Mouse (Mus musculus) embryonic facial prominence, embryonic 13.5 days (tissue): ENCODE results near the gene Ensa. TPM values are rescaled to one million over a fixed set of nuclear protein-coding genes. Genes with fewer than 3 reads are reported as not detected.
"Not testable (repeated sequence)": the region's sequence is repeated elsewhere in the genome, so short reads cannot be mapped to it uniquely, and the experiment has no call there.

Source experiments
- ATAC-seq: fragments of 200-750 bp; cut with Nextera tagmentation; 2 replicates; pipeline ENCODE4 v1.8.0; 2017; ENCODE audit warnings: low read depth; ENCODE audit not compliant: insufficient number of reproducible peaks, insufficient read depth, low FRiP score, low TSS enrichment
- H3K27ac ChIP-seq: fragments of 300-500 bp; sonication (generic); 2 replicates; pipeline ENCODE4 v1.5.1; 2015; ENCODE audit warnings: moderate library complexity, mild to moderate bottlenecking, inconsistent platforms
- H3K27me3 ChIP-seq: fragments of 300-500 bp; sonication (generic); 2 replicates; pipeline ENCODE4 v1.6.1; 2015; ENCODE audit warnings: mild to moderate bottlenecking, inconsistent platforms
- H3K36me3 ChIP-seq: fragments of 300-500 bp; sonication (generic); 2 replicates; pipeline ENCODE4 v1.6.1; 2015; ENCODE audit warnings: mild to moderate bottlenecking, inconsistent platforms
- H3K4me1 ChIP-seq: fragments of 300-500 bp; sonication (generic); 2 replicates; pipeline ENCODE4 v1.6.1; 2015; ENCODE audit warnings: inconsistent platforms
- H3K4me2 ChIP-seq: fragments of 300-500 bp; sonication (generic); 2 replicates; pipeline ENCODE4 v1.6.1; 2015; ENCODE audit warnings: moderate library complexity, mild to moderate bottlenecking, inconsistent platforms
- H3K4me3 ChIP-seq: fragments of 300-500 bp; sonication (generic); 2 replicates; pipeline ENCODE4 v1.5.1; 2015; ENCODE audit warnings: mild to moderate bottlenecking, inconsistent platforms
- H3K9ac ChIP-seq: fragments of 300-500 bp; sonication (generic); 2 replicates; pipeline ENCODE4 v1.6.1; 2015; ENCODE audit warnings: mild to moderate bottlenecking, inconsistent platforms
- H3K9me3 ChIP-seq: fragments of 300-500 bp; sonication (generic); 2 replicates; pipeline ENCODE4 v1.6.1; 2016; ENCODE audit warnings: inconsistent platforms
- WGBS: fragments of 180-500 bp; shearing (Covaris S2); methylation state at CpG from one replicate; pipeline ENCODE4 v1.1.7; 2015; ENCODE audit warnings: mixed read lengths; 5-methylcytosine and 5-hydroxymethylcytosine counted together
- polyA plus RNA-seq: library from polyadenylated mRNA; unstranded; fragments of >200 nt; fragmentation: Nextera tagmentation; extraction: Ambion mirVana; gene quantifications from 2 replicates; pipeline ENCODE4 v1.2.1, GENCODE M21; 2015

Gene Ensa
- polyA plus RNA-seq, 1 experiment from 2014 or later, result 88.5 TPM

GRCm38 (mm10) chr3:95666124-95666844, 41.5 kb downstream of the Ensa start:
- no peaks in the 10 kb centered on the region for H3K9me3 ChIP-seq
- WGBS, result 34% methylated on average over 6 of the region's 6 CpGs
- ATAC-seq, result no peak
- H3K4me2 ChIP-seq, result no peak overlapping the region
- peak overlapping the region; percentile 23; the same call in 1 of the 2 replicates for H3K27ac ChIP-seq
- peaks cover 56% of the 10 kb centered on the region for H3K36me3 ChIP-seq
- no peaks in the 10 kb centered on the region for H3K27me3 ChIP-seq
- H3K4me3 ChIP-seq, result no peak overlapping the region
- peaks cover 51% of the 10 kb centered on the region for H3K4me1 ChIP-seq
- no peak overlapping the region for H3K9ac ChIP-seq

GRCm38 (mm10) chr3:95667521-95667920, 42.7 kb downstream of the Ensa start:
- no peaks in the 10 kb centered on the region for H3K27me3 ChIP-seq
- peak overlapping the region; percentile 82 for H3K27ac ChIP-seq
- peaks cover 55% of the 10 kb centered on the region for H3K4me1 ChIP-seq
- ATAC-seq, result no peak
- peaks cover 47% of the 10 kb centered on the region for H3K36me3 ChIP-seq
- H3K4me2 ChIP-seq, result peak overlapping the region; percentile 3; the same call in 1 of the 2 replicates
- no peak overlapping the region for H3K4me3 ChIP-seq
- H3K9ac ChIP-seq, result peak overlapping the region; percentile 51
- WGBS, result 52% methylated on average over 4 of the region's 4 CpGs
- no peaks in the 10 kb centered on the region for H3K9me3 ChIP-seq

- 24% methylated on average over 7 of the region's 7 CpGs for WGBS
- H3K4me3 ChIP-seq, result no peak overlapping the region
- H3K4me1 ChIP-seq, result peaks cover 56% of the 10 kb centered on the region
- no peak; the same call in 1 of the 2 replicates for ATAC-seq
- no peaks in the 10 kb centered on the region for H3K9me3 ChIP-seq
- peak overlapping the region; percentile 51; the same call in 1 of the 2 replicates for H3K9ac ChIP-seq
- no peaks in the 10 kb centered on the region for H3K27me3 ChIP-seq
- H3K4me2 ChIP-seq, result peak overlapping the region; percentile 3; the same call in 1 of the 2 replicates
- peaks cover 42% of the 10 kb centered on the region for H3K36me3 ChIP-seq
- H3K27ac ChIP-seq, result peak overlapping the region; percentile 82
Observed at GRCm38 (mm10) chr3:95668026-95668425, 43.2 kb downstream of the Ensa start.

- peaks cover 35% of the 10 kb centered on the region for H3K36me3 ChIP-seq
- WGBS, result 69% methylated on average over 7 of the region's 7 CpGs
- H3K9me3 ChIP-seq, result no peaks in the 10 kb centered on the region
- no peak for ATAC-seq
- no peaks in the 10 kb centered on the region for H3K27me3 ChIP-seq
- H3K27ac ChIP-seq, result peak overlapping the region; percentile 82
- H3K4me3 ChIP-seq, result no peak overlapping the region
- H3K4me1 ChIP-seq, result peaks cover 58% of the 10 kb centered on the region
- no peak overlapping the region for H3K4me2 ChIP-seq
- H3K9ac ChIP-seq, result no peak overlapping the region
Observed at GRCm38 (mm10) chr3:95668589-95669308, 44.0 kb downstream of the Ensa start.

GRCm38 (mm10) chr3:95669309-95669665, 44.5 kb downstream of the Ensa start:
- H3K27ac ChIP-seq, result no peak overlapping the region
- H3K4me3 ChIP-seq, result no peak overlapping the region
- ATAC-seq, result no peak

GRCm38 (mm10) chr3:95670419-95670818, 45.6 kb downstream of the Ensa start:
- not testable (repeated sequence) for H3K27ac ChIP-seq, H3K9ac ChIP-seq, H3K4me3 ChIP-seq, H3K4me2 ChIP-seq, ATAC-seq, H3K27me3 ChIP-seq, H3K9me3 ChIP-seq
- peaks cover 20% of the 10 kb centered on the region for H3K36me3 ChIP-seq
- 96% methylated on average over 3 of the region's 3 CpGs for WGBS
- peaks cover 70% of the 10 kb centered on the region for H3K4me1 ChIP-seq

More at GRCm38 (mm10) chr3:95669309-95669665, 44.5 kb downstream of the Ensa start:
- WGBS, result 84% methylated on average over 3 of the region's 3 CpGs
- Histone ChIP-seq H3K9me3 (no peaks in the 10 kb centered on the region), H3K4me2 (no peak overlapping the region), H3K27me3 (no peaks in the 10 kb centered on the region), H3K4me1 (peaks cover 62% of the 10 kb centered on the region), H3K9ac (no peak overlapping the region), H3K36me3 (peaks cover 31% of the 10 kb centered on the region)

GRCm38 (mm10) chr3:95671201-95671600, 46.4 kb downstream of the Ensa start:
- Histone ChIP-seq H3K27me3 (no peaks in the 10 kb centered on the region), H3K36me3 (peaks cover 19% of the 10 kb centered on the region), H3K4me1 (peaks cover 73% of the 10 kb centered on the region), H3K9me3 (no peaks in the 10 kb centered on the region), H3K4me3 (no peak overlapping the region), H3K9ac (no peak overlapping the region), H3K27ac (no peak overlapping the region), H3K4me2 (no peak overlapping the region)
- WGBS, result 89% methylated on average over 5 of the region's 5 CpGs
- no peak for ATAC-seq

GRCm38 (mm10) chr3:95672461-95672860, 47.7 kb downstream of the Ensa start:
- H3K9ac ChIP-seq, result peak overlapping the region; percentile 58; the same call in 1 of the 2 replicates

GRCm38 (mm10) chr3:95672861-95673706, 48.3 kb downstream of the Ensa start:
- Histone ChIP-seq H3K4me1 (peaks cover 66% of the 10 kb centered on the region), H3K4me3 (peak overlapping the region; percentile 11; the same call in 1 of the 2 replicates)
- 36% methylated on average over 10 of the region's 10 CpGs for WGBS

More at GRCm38 (mm10) chr3:95672461-95672860, 47.7 kb downstream of the Ensa start:
- no peaks in the 10 kb centered on the region for H3K9me3 ChIP-seq
- WGBS, result 45% methylated on average over 3 of the region's 3 CpGs
- peaks cover 31% of the 10 kb centered on the region for H3K36me3 ChIP-seq
- H3K4me1 ChIP-seq, result peaks cover 72% of the 10 kb centered on the region
- H3K27ac ChIP-seq, result peak overlapping the region; percentile 85
- H3K4me2 ChIP-seq, result no peak overlapping the region
- no peak overlapping the region for H3K4me3 ChIP-seq
- ATAC-seq, result no peak
- no peaks in the 10 kb centered on the region for H3K27me3 ChIP-seq

GRCm38 (mm10) chr3:95673707-95674211, 49.0 kb downstream of the Ensa start:
- Histone ChIP-seq H3K9ac (peak overlapping the region; percentile 58), H3K4me3 (peak overlapping the region; percentile 11; the same call in 1 of the 2 replicates)

More at GRCm38 (mm10) chr3:95672861-95673706, 48.3 kb downstream of the Ensa start:
- ATAC-seq, result no peak
- Histone ChIP-seq H3K4me2 (peak overlapping the region; percentile 45), H3K9ac (peak overlapping the region; percentile 58), H3K36me3 (peaks cover 35% of the 10 kb centered on the region), H3K9me3 (no peaks in the 10 kb centered on the region), H3K27ac (peak overlapping the region; percentile 85), H3K27me3 (no peaks in the 10 kb centered on the region)

GRCm38 (mm10) chr3:95674236-95674635, 49.4 kb downstream of the Ensa start:
- H3K27me3 ChIP-seq, result no peaks in the 10 kb centered on the region
- peaks cover 60% of the 10 kb centered on the region for H3K4me1 ChIP-seq
- WGBS, result 21% methylated on average over 2 of the region's 2 CpGs
- peak overlapping the region; percentile 45 for H3K4me2 ChIP-seq
- H3K27ac ChIP-seq, result peak overlapping the region; percentile 85
- H3K9me3 ChIP-seq, result no peaks in the 10 kb centered on the region
- H3K9ac ChIP-seq, result peak overlapping the region; percentile 58
- ATAC-seq, result peak; percentile 52
- peak overlapping the region; percentile 11; the same call in 1 of the 2 replicates for H3K4me3 ChIP-seq
- peaks cover 28% of the 10 kb centered on the region for H3K36me3 ChIP-seq

More at GRCm38 (mm10) chr3:95673707-95674211, 49.0 kb downstream of the Ensa start:
- Histone ChIP-seq H3K36me3 (peaks cover 31% of the 10 kb centered on the region), H3K27ac (peak overlapping the region; percentile 85), H3K9me3 (no peaks in the 10 kb centered on the region), H3K4me2 (peak overlapping the region; percentile 45), H3K27me3 (no peaks in the 10 kb centered on the region), H3K4me1 (peaks cover 60% of the 10 kb centered on the region)
- no peak; the same call in none of the 2 replicates for ATAC-seq
- 13% methylated on average over 11 of the region's 11 CpGs for WGBS
